Mouse (Mus musculus): ENCODE measurements around the gene Fkbp5.
A peak's percentile ranks its signal among the peaks of the same experiment; 100 is the strongest.
"Not testable (repeated sequence)": the region's sequence is repeated elsewhere in the genome, so short reads cannot be mapped to it uniquely, and the experiment has no call there.

The Fkbp5 gene

GRCm38 (mm10) chr17:28415271-28415670 lies 102.1 kb downstream of the Fkbp5 start:
- peak; percentile 32 for DNase-seq

GRCm38 (mm10) chr17:28411381-28411960 lies 105.9 kb downstream of the Fkbp5 start:
- DNase-seq = no peak

GRCm38 (mm10) chr17:28410731-28411130 lies 106.6 kb downstream of the Fkbp5 start:
- DNase-seq = no peak

- no peak for DNase-seq
Observed at GRCm38 (mm10) chr17:28408251-28408918, 108.9 kb downstream of the Fkbp5 start.

GRCm38 (mm10) chr17:28407418-28408250 lies 109.7 kb downstream of the Fkbp5 start:
- peak; percentile 85 for DNase-seq

- peak; percentile 46 for DNase-seq
Observed at GRCm38 (mm10) chr17:28406471-28406870, 110.9 kb downstream of the Fkbp5 start.

- not testable (repeated sequence) for DNase-seq
Observed at GRCm38 (mm10) chr17:28404745-28405144, 112.6 kb downstream of the Fkbp5 start.

GRCm38 (mm10) chr17:28404301-28404700 lies 113.0 kb downstream of the Fkbp5 start:
- no peak for DNase-seq

GRCm38 (mm10) chr17:28394994-28395393 lies 122.3 kb downstream of the Fkbp5 start:
- no peak for DNase-seq

GRCm38 (mm10) chr17:28394051-28394765 lies 123.1 kb downstream of the Fkbp5 start:
- no peak for DNase-seq

- no peak for DNase-seq
Observed at GRCm38 (mm10) chr17:28391568-28392432, 125.5 kb downstream of the Fkbp5 start.

GRCm38 (mm10) chr17:28388534-28388933 lies 128.8 kb downstream of the Fkbp5 start:
- no peak for DNase-seq

GRCm38 (mm10) chr17:28386150-28386905 lies 131.0 kb downstream of the Fkbp5 start:
- DNase-seq = peak; percentile 80

- DNase-seq = no peak
Observed at GRCm38 (mm10) chr17:28384298-28384697, 133.0 kb downstream of the Fkbp5 start.

- no peak for DNase-seq
Observed at GRCm38 (mm10) chr17:28380255-28380654, 137.1 kb downstream of the Fkbp5 start.

- DNase-seq = no peak
Observed at GRCm38 (mm10) chr17:28375592-28376061, 141.7 kb downstream of the Fkbp5 start.

- DNase-seq = no peak
Observed at GRCm38 (mm10) chr17:28374494-28374893, 142.8 kb downstream of the Fkbp5 start.

GRCm38 (mm10) chr17:28373821-28374220 lies 143.5 kb downstream of the Fkbp5 start:
- DNase-seq = no peak

- DNase-seq = no peak
Observed at GRCm38 (mm10) chr17:28371941-28372340, 145.4 kb downstream of the Fkbp5 start.

- no peak for DNase-seq
Observed at GRCm38 (mm10) chr17:28371286-28371685, 146.0 kb downstream of the Fkbp5 start.

GRCm38 (mm10) chr17:28369056-28369455 lies 148.3 kb downstream of the Fkbp5 start:
- DNase-seq = no peak

Data from right cerebral cortex, adult 18-20 months (tissue).